Mouse (Mus musculus): Measurements from ENCODE around the gene Exoc2.

Gene Exoc2

DNA sequence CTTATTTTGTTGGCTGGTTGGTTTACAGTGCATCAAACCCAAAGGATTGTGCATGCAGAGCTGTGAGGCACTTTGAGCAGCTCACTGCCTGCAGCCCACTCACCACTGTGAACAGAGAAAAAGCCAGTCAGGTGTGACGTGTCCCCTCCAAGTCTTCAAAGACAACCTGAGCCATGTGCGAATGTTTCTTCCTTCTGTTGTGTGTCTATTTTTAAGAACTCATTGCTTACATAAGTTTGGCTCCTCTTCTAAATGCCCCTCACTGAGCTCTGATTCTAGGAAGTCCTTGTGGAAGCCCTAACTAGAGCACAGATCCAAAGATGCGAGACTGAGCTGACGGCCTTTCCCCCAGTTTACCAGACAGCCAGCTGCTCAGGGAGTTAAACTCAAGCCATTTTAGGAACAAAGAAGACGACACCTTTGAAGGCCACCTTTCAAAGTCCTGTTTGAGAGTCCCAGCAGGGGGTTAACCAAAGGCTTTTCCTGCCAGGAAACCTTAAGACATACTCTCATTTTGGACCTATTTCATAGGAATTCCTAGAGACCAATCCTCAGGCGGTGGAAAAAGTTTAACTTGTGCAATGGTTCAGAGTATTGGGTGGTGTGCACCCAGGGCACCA, 79.8 kb downstream of the Exoc2 start:
- DNase-seq (ENCODE audit: extremely low spot score, low spot score): no peak

GRCm38 (mm10) chr13:30892315-30892714, 81.6 kb downstream of the Exoc2 start:
- no peak for DNase-seq (ENCODE audit: extremely low spot score, low spot score)

DNA sequence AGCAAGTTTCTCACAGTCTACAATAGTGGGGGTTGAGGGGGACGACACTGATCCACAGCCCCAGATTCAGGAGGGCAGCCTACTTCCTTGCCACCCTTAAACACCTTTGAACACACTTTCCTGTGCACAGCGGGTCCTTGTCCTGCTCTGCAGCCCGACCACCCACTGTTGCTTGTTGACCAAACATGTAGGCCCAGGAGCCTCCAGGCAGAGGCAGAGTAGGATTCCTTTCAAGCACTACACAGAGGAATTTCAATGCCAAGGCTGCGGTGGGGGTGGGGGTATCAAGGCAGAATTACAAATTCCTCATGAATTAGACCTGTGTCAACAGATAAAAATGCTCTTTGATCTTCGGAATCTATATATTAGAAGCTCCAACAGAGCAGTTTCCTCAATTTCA, 82.7 kb downstream of the Exoc2 start:
- no peak for DNase-seq (ENCODE audit: extremely low spot score, low spot score)

DNA sequence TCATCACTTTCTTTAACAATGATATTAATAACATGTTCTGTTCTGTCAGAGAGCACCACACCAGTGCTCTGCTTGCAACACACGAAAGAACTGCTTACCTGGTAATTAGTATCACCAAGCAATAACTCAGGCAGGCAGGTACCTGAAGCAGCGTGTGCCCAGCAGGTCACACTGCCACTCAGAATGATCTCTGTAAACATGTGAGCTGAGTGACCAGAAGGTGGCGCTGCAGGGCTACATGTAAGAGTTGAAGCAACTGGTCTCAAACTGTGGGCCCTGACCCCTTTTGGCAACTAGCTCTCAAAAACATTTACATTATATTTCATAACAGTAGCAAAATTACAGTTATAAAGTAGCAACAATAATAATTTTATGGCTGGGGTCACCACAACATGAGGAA, 85.4 kb downstream of the Exoc2 start:
- peak; percentile 81 for DNase-seq (ENCODE audit: extremely low spot score, low spot score)

- DNase-seq (ENCODE audit: extremely low spot score, low spot score): no peak
Measured at GRCm38 (mm10) chr13:30880310-30880709, 93.6 kb downstream of the Exoc2 start.

- DNase-seq (ENCODE audit: extremely low spot score, low spot score): no peak
Measured at GRCm38 (mm10) chr13:30879871-30880270, 94.0 kb downstream of the Exoc2 start.

GRCm38 (mm10) chr13:30875825-30876224, 98.1 kb downstream of the Exoc2 start:
- DNase-seq (ENCODE audit: extremely low spot score, low spot score): no peak

- no peak for DNase-seq (ENCODE audit: extremely low spot score, low spot score)
Measured at GRCm38 (mm10) chr13:30873472-30873871, 100.4 kb downstream of the Exoc2 start.

DNA sequence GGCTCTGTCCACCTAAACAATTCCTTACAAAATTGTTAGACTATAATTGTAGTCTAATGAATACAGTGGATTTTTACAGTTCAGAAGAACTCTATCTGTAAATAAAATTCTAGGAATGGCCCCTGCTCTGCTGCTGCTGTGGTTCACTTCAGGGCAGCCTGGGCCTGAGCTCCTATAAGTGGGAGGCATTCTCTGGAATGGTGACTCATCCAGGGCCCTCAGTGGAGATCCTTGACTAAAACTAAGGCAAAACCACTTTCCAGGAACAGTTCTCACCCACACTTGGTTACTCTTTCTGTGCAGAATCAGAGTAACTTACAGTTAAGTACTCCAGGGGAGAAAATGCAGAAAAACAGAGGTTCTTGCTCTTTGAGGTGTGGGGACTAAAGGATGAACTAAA, 108.4 kb downstream of the Exoc2 start:
- no peak for DNase-seq (ENCODE audit: extremely low spot score, low spot score)

- no peak for DNase-seq (ENCODE audit: extremely low spot score, low spot score)
Measured at GRCm38 (mm10) chr13:30864042-30864441, 109.9 kb downstream of the Exoc2 start.

DNA sequence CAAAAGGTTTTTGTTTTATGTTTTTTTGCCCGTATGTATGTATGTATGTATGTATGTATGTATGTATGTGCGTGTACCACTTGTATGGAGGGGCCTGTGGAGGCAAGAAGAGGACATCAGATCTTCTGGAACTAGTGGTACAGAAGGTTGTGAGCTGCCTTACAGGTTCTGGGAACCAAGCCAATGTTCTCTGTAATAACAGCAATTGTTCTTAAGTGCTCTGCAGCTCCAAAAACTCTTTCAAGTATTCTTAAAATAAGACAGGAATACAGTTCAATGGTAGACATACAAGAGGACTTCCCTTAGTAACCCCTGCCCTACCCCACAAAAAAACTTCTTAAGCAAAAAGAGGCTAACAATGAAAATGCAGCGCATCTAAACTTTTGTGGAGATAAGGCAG, 115.5 kb downstream of the Exoc2 start:
- DNase-seq (ENCODE audit: extremely low spot score, low spot score): no peak

- no peak for DNase-seq (ENCODE audit: extremely low spot score, low spot score)
Measured at GRCm38 (mm10) chr13:30850736-30851135, 123.2 kb downstream of the Exoc2 start.

GRCm38 (mm10) chr13:30848001-30848400, 125.9 kb downstream of the Exoc2 start:
- DNase-seq (ENCODE audit: extremely low spot score, low spot score): no peak

DNA sequence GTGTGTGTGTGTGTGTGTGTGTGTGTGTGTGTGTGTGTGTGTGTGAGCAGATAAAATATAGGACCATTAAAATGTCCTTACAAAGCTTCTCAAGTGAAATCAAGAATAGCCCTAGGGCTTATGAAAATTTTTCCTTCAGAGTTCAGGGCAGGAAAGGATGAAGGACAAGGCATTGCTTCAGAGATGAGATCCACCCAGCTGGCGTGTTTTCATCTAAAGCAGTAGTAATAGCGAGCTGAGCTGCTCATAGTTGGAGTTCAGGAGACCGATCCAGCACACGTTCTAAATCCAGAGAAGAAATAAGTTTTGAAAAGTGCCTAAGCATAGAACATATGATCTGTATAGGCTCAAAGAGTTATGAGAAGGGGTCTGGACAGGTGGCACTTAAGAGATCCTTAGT, 127.4 kb downstream of the Exoc2 start:
- DNase-seq (ENCODE audit: extremely low spot score, low spot score): no peak

DNA sequence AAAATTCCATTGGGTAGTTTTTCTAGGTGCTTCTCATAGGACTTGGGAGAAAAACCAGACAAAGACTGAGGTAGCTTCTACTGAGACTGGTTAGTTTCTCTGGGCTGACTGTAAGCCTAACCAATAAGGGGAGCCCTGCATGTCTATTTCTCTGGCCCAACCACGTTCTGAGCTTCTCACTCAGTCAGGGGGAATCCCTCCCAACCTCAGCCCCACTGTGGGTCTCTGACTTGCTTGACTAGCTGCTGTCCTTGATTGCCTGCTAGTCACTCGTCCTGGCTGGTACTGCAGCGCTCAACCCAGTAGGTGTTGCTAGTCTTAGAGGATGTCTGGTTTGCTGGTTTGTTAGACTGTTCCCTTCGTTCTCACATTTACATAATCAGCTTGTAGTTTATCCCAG, 130.8 kb downstream of the Exoc2 start:
- no peak for DNase-seq (ENCODE audit: extremely low spot score, low spot score)

- no peak for DNase-seq (ENCODE audit: extremely low spot score, low spot score)
Measured at GRCm38 (mm10) chr13:30841843-30842242, 132.1 kb downstream of the Exoc2 start.

DNA sequence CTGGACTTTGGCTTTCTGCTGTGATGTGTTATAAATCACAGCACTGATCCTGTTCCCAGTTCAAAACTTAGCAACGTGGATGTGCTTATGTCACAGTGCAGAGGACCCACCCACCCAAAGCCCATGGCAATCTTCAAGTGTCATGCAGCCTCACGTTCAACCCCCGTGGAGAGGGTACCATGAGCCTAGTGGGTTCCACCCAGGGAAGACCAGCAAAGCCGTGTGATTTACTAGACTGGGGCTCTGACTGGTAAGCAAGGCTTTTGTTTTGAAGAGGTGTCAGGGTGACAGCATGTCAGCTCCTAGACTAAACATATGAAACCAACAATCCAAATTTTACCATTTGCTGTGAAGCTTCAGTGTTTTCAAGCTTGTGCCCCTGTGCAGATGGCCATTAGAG, 132.6 kb downstream of the Exoc2 start:
- no peak for DNase-seq (ENCODE audit: extremely low spot score, low spot score)

- no peak for DNase-seq (ENCODE audit: extremely low spot score, low spot score)
Measured at GRCm38 (mm10) chr13:30840700-30841099, 133.2 kb downstream of the Exoc2 start.

GRCm38 (mm10) chr13:30836342-30836741, 137.6 kb downstream of the Exoc2 start:
- no peak for DNase-seq (ENCODE audit: extremely low spot score, low spot score)

- no peak for DNase-seq (ENCODE audit: extremely low spot score, low spot score)
Measured at GRCm38 (mm10) chr13:30834859-30835258, 139.0 kb downstream of the Exoc2 start.

- DNase-seq (ENCODE audit: extremely low spot score, low spot score): no peak
Measured at GRCm38 (mm10) chr13:30834349-30834748, 139.5 kb downstream of the Exoc2 start.

- DNase-seq (ENCODE audit: extremely low spot score, low spot score): no peak
Measured at GRCm38 (mm10) chr13:30833476-30834149, 140.3 kb downstream of the Exoc2 start.

- no peak for DNase-seq (ENCODE audit: extremely low spot score, low spot score)
Measured at GRCm38 (mm10) chr13:30831369-30831768, 142.5 kb downstream of the Exoc2 start.
